Mouse (Mus musculus): ENCODE results near the gene Cubn. TPM values are rescaled to one million over a fixed set of nuclear protein-coding genes. Genes with fewer than 3 reads are reported as not detected.

Gene Cubn
- polyA plus RNA-seq, 1 experiment from 2014 or later: 13.5 TPM

DNA sequence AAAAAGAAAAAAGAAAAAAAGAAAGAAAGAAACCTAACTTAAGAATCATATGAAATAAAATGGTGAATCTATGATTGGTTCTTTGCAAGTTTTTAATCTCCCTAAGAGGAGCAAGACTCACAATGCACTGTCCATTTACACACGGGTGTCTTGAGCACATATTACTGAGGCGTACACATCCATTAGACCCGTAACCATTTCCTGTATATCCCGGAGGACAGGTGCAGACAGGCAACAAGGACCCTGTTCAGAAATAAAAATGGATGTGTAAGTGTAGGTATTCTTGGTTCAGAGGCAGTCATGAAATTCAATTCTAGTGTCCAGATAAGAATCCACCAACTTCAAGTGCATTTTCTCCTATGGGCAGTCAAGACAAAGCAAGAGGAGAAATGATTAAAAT lies 22.0 kb downstream of the Cubn start:
- Histone ChIP-seq H3K36me3 (ENCODE audit: insufficient read depth, low read length) (no peaks in the 10 kb centered on the region), H3K27ac (no peak overlapping the region), H3K4me1 (replicated peaks; ENCODE audit: insufficient read depth, low read length) (no peaks in the 10 kb centered on the region), H3K4me2 (ENCODE audit: low read length) (no peak overlapping the region), H3K9ac (ENCODE audit: low read depth, low read length) (no peak overlapping the region), H3K27me3 (ENCODE audit: insufficient read depth, low read length) (no peaks in the 10 kb centered on the region), H3K9me3 (replicated peaks; ENCODE audit: low read length) (no peaks in the 10 kb centered on the region), H3K4me3 (replicated peaks; ENCODE audit: low read depth, low read length) (no peak overlapping the region)
- no peak for TF ChIP-seq CTCF (IDR thresholded peaks at IDR 0.05; ENCODE audit: low read depth)
- 83% methylated on average over 4 of the region's 4 CpGs for WGBS
- no peak for ATAC-seq (replicated peaks; ENCODE audit: low FRiP score, low read depth)
- no peak for DNase-seq (ENCODE audit: low spot score)

DNA sequence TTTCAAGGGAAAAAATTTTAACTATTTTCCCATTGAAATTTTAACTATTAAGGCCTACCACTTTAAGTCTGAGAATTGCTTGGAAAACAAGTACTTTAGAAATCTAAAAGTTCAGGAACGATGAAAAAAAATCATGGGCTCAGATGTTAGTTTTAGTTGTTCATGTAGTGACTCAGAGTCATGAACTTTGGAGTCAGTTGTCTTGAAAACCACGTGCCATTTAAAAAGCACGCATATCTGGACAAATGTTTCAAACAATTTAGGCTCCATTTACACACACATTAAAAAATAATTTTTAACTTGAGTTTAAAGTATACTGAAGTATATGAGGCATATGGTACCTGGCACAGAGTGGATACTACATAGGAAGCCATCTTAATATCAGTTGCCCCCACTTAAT lies 24.9 kb downstream of the Cubn start:
- Histone ChIP-seq H3K4me2 (ENCODE audit: low read length) (no peak overlapping the region), H3K4me1 (replicated peaks; ENCODE audit: insufficient read depth, low read length) (no peaks in the 10 kb centered on the region), H3K4me3 (replicated peaks; ENCODE audit: low read depth, low read length) (no peak overlapping the region), H3K9me3 (replicated peaks; ENCODE audit: low read length) (no peaks in the 10 kb centered on the region), H3K36me3 (ENCODE audit: insufficient read depth, low read length) (no peaks in the 10 kb centered on the region), H3K27ac (no peak overlapping the region), H3K27me3 (ENCODE audit: insufficient read depth, low read length) (no peaks in the 10 kb centered on the region), H3K9ac (ENCODE audit: low read depth, low read length) (no peak overlapping the region)
- WGBS: 79% methylated on average over 3 of the region's 3 CpGs
- DNase-seq (ENCODE audit: low spot score) (no peak), ATAC-seq (replicated peaks; ENCODE audit: low FRiP score, low read depth) (no peak)
- no peak for TF ChIP-seq CTCF (IDR thresholded peaks at IDR 0.05; ENCODE audit: low read depth)

DNA sequence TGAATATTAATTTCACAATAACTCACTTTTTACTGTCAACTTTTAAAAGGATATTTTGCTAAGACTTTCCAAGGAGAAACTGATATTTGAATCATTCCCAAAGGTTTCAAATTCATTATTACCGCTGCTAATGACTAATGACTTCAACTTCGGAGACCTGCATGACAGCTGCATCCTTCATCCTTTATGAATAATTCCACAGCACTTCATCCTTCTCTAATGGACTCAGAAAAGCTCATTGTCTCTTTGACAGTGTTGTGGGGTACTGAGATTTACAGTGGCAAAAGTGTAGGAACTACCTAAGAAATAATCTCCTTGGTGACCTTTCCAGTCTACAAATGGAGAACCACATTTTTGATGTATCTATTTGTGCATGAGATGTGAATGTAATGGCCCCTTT lies 33.5 kb downstream of the Cubn start:
- H3K9ac ChIP-seq (ENCODE audit: low read depth, low read length): no peak overlapping the region
- WGBS: 91% methylated on average over 2 of the region's 2 CpGs

DNA sequence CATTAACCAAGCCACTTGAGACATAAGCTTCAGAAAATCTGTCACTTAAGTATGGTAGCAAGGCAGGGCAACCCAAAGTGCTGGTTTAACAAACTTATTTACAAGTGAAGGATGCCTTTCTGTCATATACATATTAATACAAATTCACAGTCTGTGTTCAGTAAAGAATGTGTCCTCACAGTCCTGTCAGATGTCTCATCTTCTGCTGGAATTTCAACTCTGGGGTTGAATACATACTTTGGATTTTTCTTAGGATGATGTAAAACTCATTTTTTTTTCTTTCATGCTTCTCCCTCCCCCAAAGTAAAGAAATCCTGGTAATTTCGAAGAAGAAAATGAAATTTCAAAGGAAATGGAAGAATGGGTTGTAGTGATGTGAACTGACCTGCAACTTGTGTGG lies 34.8 kb downstream of the Cubn start:
- 85% methylated on average over 1 of the region's 1 CpGs for WGBS
- Histone ChIP-seq H3K36me3 (ENCODE audit: insufficient read depth, low read length) (no peaks in the 10 kb centered on the region), H3K27me3 (ENCODE audit: insufficient read depth, low read length) (no peaks in the 10 kb centered on the region), H3K27ac (no peak overlapping the region), H3K9me3 (replicated peaks; ENCODE audit: low read length) (no peaks in the 10 kb centered on the region), H3K4me1 (replicated peaks; ENCODE audit: insufficient read depth, low read length) (no peaks in the 10 kb centered on the region; the same call in 1 of the 2 replicates), H3K4me2 (ENCODE audit: low read length) (no peak overlapping the region), H3K4me3 (replicated peaks; ENCODE audit: low read depth, low read length) (no peak overlapping the region), H3K9ac (ENCODE audit: low read depth, low read length) (no peak overlapping the region)
- TF ChIP-seq CTCF (IDR thresholded peaks at IDR 0.05; ENCODE audit: low read depth): no peak
- DNase-seq (ENCODE audit: low spot score) (no peak), ATAC-seq (replicated peaks; ENCODE audit: low FRiP score, low read depth) (no peak)

More for the DNA sequence above, 33.5 kb downstream of the Cubn start:
- H3K4me1 ChIP-seq (replicated peaks; ENCODE audit: insufficient read depth, low read length): no peaks in the 10 kb centered on the region
- no peak for DNase-seq (ENCODE audit: low spot score)
- H3K27me3 ChIP-seq (ENCODE audit: insufficient read depth, low read length): no peaks in the 10 kb centered on the region
- no peaks in the 10 kb centered on the region for H3K36me3 ChIP-seq (ENCODE audit: insufficient read depth, low read length)
- H3K4me2 ChIP-seq (ENCODE audit: low read length): no peak overlapping the region
- H3K27ac ChIP-seq: no peak overlapping the region
- TF ChIP-seq CTCF (IDR thresholded peaks at IDR 0.05; ENCODE audit: low read depth): no peak
- ATAC-seq (replicated peaks; ENCODE audit: low FRiP score, low read depth): no peak
- no peak overlapping the region for H3K4me3 ChIP-seq (replicated peaks; ENCODE audit: low read depth, low read length)
- H3K9me3 ChIP-seq (replicated peaks; ENCODE audit: low read length): no peaks in the 10 kb centered on the region

DNA sequence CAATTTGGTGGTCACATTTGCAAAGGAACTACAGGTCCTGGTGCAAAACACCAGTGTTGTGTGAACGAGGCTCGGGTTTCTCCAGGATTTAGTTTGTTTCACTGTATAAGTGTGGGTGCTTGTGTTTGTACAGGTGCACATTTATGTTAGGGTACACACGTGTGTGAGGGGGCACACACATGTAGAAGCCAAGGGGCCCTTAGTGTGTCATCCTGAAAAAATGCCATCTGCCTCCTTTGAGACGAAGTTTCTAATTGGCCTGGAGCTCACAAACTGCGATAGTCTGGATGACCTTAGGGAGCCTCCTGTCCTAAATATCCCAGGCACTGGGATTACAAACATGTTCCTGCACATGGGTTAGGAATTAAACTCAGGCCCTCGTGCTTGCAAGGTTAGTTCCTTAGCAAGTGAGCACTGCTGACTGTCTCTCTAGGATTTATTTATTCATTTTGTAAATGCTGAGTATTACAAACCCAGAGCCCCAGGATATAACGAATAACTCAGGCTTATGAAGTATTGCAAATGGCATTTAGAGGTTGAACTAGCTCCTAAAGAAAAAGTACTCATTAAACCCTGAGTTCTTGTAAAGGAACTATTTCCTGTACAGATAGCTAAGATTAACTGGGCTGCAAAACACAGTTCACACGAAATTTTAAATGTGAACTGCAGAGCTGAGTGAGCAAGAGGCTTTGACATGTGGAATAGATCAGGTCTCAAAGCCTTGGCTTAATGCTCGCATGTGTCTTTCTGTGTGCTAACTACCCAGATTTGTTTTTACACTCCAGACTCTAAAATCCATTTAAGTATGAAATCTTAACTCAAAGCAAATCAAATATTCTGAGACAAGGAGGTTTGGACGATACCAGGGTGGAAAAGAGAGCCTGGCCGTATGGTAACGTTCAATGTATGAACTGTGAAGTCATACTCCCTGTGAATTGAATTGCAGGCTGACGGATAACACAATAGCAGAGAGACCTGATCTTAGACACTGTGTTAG lies 39.8 kb downstream of the Cubn start:
- Histone ChIP-seq H3K9me3 (replicated peaks; ENCODE audit: low read length) (no peaks in the 10 kb centered on the region), H3K27me3 (ENCODE audit: insufficient read depth, low read length) (no peaks in the 10 kb centered on the region), H3K4me1 (replicated peaks; ENCODE audit: insufficient read depth, low read length) (no peaks in the 10 kb centered on the region; the same call in 1 of the 2 replicates), H3K9ac (ENCODE audit: low read depth, low read length) (no peak overlapping the region), H3K4me3 (replicated peaks; ENCODE audit: low read depth, low read length) (no peak overlapping the region), H3K36me3 (ENCODE audit: insufficient read depth, low read length) (no peaks in the 10 kb centered on the region), H3K4me2 (ENCODE audit: low read length) (no peak overlapping the region), H3K27ac (peak overlapping the region; percentile 28; the same call in 1 of the 2 replicates)
- WGBS: 59% methylated on average over 13 of the region's 13 CpGs
- TF ChIP-seq CTCF (IDR thresholded peaks at IDR 0.05; ENCODE audit: low read depth): no peak
- ATAC-seq (replicated peaks; ENCODE audit: low FRiP score, low read depth) (no peak), DNase-seq (ENCODE audit: low spot score) (peak; percentile 43)

DNA sequence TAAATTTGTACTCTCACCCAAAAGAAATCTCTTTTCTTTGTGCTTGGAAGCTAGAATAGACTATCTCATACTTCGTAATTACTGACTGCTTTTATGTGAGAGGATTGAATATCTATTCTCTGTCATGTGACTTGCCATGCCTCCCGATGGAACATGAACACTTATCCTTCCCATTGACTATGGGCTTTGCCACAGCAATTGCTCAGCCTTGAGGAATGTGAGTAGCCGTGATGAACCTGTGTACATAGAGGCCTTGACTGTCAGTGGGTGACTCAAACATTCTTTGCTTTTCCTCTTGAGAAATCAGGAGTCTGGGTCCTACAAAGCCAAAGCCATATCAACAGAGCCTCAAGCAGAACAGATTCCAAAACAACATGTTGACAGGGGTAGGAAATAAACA lies 40.7 kb downstream of the Cubn start:
- Histone ChIP-seq H3K4me2 (ENCODE audit: low read length) (no peak overlapping the region), H3K27ac (no peak overlapping the region), H3K36me3 (ENCODE audit: insufficient read depth, low read length) (no peaks in the 10 kb centered on the region), H3K4me3 (replicated peaks; ENCODE audit: low read depth, low read length) (no peak overlapping the region), H3K9me3 (replicated peaks; ENCODE audit: low read length) (no peaks in the 10 kb centered on the region), H3K9ac (ENCODE audit: low read depth, low read length) (no peak overlapping the region), H3K27me3 (ENCODE audit: insufficient read depth, low read length) (no peaks in the 10 kb centered on the region), H3K4me1 (replicated peaks; ENCODE audit: insufficient read depth, low read length) (no peaks in the 10 kb centered on the region; the same call in 1 of the 2 replicates)
- ATAC-seq (replicated peaks; ENCODE audit: low FRiP score, low read depth): no peak
- 75% methylated on average over 3 of the region's 3 CpGs for WGBS
- no peak for TF ChIP-seq CTCF (IDR thresholded peaks at IDR 0.05; ENCODE audit: low read depth)
- DNase-seq (ENCODE audit: low spot score): no peak
